Mouse (Mus musculus) adrenal gland, adult 18-20 months (tissue): ENCODE data around the gene Rai14. TPM values are rescaled to one million over a fixed set of nuclear protein-coding genes. Genes with fewer than 3 reads are reported as not detected.

Source experiments
- DNase-seq, 2 experiments: peaks; one replicate each; pipeline ENCODE4 v3.0.0; 2021 to 2022; ENCODE audit warnings: low spot score in 2 of 2
- total RNA-seq, 2 experiments: library from RNA; stranded (reverse); gene quantifications; 1 replicate in 1 of 2; 2 replicates in 1 of 2; pipeline ENCODE4 v1.2.3; 2021

The Rai14 gene
- total RNA-seq, 2 experiments from 2014 or later, result 26.9 to 28.7 TPM

DNA sequence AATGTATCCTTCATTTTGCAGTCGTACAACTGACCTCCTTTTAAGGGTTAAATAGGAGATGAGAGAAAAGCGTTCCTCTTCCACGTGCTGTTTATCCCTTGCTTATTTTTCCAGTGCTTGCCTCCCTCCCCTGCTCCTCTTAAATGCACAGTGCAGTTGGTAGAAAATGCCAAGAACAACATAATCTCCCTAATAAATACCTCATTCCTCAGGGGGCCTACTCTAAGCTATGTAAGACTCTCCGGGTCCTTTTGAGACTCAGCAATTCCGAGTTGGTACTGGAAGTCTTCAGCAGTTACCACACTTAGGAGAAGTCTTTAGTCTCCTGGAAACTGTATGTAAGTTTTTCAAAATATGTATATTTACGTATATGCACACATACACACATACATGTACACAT lies 22.9 kb downstream of the Rai14 start:
- no peak for DNase-seq

DNA sequence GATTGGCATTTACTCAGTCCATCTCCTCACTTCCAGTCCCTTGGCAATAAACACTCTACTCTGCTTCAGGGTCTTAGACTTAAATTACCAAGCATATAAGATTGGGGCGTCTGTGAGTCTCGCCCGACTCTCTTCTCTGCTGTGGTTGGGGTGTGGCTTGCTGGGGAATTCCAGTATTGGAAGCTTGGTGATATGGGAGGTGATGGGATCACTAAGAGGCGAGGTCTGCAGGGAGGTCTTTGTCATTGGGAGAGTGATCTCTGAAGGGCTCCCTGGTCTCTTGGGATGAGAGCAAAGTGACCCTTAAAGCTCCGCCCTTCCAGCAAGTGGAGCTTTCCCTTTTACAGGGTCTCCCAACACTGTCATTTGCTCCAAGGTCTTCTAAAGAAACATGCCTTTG lies 23.5 kb downstream of the Rai14 start:
- no peak for DNase-seq

DNA sequence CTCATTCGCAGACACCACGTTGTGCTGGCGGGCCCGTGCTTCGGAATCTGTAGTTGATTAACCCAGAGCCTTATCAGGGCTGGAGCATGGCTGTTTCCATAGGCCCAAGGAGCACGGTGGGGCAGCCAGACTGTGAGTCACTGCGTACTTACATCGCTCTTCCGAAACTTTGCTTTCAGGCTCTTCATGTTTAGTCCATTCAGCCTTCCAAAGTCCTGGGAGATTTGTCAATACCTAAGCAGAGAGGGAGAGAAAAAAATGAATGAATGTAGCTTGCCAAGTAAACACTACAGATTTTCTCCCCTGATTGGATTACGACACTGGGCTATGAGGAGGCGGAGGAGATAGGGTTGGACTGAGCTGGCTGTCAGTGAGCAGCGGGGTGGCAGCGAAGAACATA lies 24.2 kb downstream of the Rai14 start:
- DNase-seq, result no peak

DNA sequence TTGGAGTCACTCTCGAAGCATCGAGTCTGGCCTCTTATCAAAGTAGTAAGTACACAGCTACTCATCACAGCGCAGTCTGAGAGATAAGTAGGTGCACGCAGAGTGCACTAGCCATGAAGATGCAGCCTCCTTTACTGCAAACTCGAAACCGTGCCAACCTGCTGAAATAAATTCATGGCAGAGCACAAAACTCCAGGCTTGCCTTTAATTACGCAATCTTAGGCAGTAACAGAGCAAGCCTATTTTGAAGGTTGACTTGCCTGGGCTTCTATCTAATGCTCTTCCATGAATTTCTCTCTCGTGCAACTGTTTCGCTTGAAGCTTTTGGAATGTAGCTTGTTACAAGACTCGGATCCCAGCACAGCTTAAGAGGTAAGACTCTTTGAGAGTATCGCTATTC lies 25.1 kb downstream of the Rai14 start:
- no peak for DNase-seq

DNA sequence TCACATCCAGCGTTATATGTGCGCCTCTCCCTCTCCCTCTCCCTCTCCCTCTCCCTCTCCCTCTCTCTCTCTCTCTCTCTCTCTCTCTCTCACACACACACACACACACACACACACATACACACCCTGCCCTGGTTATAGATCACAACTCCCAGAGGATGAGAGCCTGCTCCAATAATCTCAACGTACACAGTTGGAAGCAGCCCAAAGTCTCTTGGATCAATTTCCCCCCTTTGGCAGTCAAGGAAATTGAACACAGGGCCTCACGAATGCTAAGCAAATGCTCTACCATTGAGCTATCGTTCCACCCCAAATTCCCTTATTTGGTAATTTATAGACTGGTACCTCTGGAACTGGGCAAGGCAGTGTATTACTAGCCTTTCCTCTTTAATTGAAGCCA lies 25.7 kb downstream of the Rai14 start:
- no peak for DNase-seq

DNA sequence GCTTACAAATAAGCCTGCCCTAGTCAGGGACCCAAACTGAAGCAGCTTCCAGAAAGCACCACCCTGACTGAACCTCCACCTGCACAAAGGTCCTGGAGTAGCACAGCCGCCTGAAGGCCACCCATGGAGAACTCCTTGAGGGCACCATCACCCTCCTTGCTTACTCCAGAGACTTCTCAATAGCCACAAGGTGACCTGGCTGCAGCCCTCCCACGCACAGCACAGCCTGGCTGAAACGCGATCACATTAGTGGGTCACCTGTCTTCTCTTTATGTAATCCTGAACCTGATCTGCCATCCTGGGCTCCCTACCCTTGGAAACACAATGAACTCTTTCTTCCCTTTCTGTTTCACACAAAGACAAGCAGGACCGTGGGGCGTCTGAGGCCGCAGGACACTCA lies 27.1 kb downstream of the Rai14 start:
- DNase-seq, result no peak

DNA sequence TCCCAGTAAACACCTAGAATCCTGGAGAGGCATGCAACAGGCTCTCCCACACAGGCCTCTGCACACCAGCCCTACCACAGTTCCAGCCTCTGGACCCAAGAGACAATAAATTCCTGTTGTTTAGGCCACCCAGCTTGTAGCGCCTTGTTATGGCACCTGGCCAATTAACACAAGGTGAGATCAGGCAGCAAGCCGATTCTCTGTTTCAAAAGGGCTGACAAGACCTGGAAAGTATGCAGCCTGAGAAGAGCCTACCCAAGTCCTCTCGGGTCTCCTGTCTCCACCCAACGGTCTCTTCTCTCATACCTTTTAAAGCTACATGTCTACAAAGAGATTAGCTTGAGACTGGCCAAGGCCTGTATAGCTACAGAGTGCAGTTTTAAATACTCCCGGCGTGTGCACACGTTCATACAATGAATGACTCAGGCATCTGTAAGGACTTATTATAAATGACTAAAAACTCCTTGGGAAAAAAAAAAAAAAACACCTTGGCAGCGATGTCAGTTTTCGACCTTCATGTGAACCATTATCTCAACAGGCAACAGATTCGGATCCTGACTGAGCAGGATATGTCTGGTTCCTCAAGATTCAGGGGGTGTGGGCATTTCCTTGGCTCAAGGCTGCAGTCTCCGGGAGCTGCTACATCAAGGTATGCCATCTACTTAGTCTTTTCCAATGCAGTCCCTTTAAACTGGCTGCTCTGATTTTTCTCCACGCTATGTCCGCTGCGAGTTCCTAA lies 28.6 kb downstream of the Rai14 start:
- DNase-seq, result peak in 1 of 2 experiments; percentile 33

DNA sequence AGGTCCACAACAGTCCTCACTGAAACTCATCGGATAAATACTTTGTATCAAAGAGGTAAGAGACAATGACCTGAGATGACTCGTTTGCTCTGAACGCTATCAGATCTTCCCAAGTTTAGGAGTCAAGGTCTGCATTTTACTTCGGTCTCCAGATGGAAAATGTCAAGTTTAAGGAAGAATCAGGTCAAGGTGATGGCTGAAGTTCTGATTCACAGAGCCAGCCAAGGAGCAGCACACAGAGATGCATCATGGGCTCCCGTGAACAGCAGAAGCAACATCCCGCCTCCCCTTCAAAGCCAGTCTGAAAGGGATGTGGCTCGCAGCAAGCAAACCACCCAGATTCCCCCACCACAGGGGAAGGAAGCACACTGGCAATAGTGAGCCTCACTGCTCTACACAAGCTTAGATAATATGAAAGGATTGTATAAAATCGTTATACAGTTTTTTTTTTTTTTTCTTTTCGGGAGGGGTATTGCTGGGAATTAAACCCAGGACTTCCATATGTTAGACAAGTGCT lies 30.7 kb downstream of the Rai14 start:
- DNase-seq, result no peak

DNA sequence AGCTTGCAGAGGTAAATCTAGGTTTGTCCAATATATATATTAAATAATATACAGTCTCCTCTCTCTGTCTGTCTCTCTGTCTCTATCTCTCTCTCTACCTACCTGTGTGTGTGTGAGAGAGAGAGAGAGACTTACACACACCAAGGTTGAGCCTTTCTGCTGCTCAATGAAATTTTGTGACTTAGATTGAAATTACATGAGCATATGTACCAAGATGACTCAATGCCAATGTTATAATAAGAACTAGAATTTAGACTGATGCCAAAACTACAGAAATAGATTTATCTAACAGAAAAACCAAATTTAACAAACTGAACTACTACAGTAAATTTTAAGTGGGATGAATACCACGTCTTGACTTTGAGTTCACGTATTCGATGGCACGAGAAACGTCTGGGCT lies 33.9 kb downstream of the Rai14 start:
- DNase-seq, result no peak

DNA sequence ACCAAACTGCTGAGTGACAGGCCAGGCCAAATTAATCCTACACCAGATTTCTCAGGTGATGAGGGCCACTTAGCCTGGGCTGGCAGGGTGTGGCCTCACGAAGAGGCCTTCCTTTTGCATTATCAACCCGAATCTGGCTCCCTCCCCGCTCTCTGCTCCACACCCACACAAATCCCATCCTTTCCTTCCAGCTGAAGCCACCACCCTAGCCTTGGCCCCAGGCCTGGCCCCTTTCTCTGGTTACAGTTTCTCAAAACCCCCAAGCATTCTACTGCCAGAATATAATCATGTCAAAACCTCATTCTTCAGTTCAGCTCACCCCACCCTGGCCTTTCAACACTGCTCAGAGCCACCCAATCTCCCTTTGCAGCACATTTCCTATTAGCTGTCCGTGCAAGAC lies 34.9 kb downstream of the Rai14 start:
- no peak for DNase-seq

DNA sequence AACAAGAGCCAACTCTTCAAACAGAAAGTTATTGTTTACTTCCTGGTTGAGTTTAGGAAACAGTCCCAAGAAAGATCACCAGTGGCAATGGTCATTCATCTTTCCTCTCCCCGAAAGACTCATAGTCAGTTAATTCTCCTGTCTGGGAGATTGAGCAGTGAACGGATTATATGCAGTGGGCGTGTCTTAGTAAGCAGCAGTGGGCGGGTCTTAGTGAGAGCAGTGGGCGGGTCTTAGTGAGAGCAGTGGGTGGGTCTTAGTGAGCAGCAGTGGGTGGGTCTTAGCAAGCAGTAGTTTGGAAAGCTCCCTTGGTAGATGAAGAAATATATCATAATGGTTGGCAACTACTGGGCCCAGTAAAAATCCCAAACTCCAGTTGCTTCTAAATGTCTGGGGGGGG lies 38.6 kb downstream of the Rai14 start:
- peak in 1 of 2 experiments; percentile 5 for DNase-seq

DNA sequence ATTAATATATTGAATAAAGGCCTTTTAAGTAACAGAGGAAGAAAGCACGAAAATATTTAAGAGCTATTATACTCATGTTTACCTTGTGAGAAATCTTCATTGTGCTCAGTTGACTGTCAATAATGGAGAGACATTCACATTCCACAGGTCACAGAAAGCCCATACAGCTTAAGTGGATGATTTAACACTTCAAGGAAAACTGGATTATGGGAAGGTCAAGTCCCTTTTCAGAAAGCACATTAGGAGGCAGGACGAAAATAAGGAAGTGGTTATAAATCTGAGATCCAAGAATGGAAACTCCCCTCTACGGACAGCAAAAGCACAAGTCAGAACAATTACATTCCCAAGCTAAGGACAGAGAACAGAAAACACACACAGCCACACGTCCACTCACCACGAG lies 41.5 kb downstream of the Rai14 start:
- DNase-seq, result no peak

DNA sequence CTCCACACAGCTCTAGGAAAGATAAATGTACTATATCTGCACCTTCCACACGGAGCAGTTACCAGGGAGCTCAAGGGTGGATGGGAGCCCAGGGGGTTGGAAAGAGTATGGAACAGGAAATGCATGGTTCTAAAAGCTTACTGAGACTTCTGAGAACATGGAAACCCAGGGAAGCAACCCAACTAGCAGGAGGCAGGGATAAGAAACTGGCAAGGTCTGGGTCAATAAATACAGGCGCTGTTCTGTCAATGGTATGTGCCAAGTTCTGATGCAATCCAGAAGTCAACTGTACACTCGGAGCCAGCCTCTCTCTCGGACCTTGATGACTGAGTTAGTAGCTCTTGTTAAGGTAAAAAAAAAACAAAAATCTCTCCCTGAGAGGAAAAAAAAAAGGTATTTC lies 42.6 kb downstream of the Rai14 start:
- DNase-seq, result no peak

DNA sequence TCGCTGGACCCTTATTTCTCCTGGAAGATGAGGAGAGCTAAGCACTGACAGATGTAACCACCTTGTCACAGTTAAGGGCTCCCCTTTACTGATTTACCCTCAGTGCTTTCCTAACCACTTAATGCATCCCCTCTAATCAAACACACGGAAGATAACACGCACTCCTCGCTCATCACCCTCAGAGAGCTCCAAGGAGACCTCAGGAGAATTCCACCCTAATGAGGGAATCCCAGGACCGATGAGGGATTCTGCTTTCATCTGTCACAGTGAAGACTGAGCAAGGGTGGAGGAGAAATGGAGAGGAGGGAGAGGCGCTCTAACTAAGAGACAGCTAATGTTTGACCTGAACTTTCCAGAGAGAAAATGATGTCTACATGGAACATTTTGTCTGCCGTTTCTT lies 44.3 kb downstream of the Rai14 start:
- DNase-seq, result no peak

DNA sequence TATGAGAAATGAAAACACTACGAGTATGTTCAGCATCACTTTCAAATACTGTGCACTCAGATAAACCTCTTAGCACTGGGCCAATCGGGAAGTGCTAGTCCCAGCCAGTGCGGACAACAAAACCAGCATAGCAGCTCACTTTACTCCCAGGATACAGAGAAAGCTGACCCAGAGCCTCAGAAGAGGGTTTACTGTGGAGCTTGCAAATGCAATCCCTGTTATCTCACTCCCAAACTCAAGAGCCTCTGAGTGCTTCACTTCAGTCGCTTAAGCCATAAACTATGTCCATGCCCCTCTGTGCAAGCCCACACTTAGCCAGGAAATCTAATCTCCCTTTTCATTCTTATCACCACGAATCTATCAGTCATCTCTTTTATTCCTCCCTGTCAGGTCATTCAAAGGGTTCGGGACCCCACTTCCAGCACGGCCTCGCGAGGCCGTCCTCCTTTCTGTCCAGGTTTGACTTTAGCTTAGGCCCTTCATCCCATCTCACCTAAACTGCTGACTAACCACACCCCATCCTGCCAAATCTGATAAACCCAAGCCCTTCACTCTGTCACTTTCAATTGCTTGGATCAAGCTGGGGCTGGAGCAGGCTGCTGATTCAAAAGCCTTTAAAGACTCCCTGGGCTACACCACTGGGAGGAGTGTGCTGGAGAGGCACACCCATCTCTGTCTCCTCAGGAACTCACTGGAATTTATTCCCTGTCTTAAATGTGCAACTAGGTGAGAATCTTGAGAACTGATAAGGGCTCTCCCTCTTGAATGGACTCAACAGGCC lies 46.1 kb downstream of the Rai14 start:
- no peak for DNase-seq

DNA sequence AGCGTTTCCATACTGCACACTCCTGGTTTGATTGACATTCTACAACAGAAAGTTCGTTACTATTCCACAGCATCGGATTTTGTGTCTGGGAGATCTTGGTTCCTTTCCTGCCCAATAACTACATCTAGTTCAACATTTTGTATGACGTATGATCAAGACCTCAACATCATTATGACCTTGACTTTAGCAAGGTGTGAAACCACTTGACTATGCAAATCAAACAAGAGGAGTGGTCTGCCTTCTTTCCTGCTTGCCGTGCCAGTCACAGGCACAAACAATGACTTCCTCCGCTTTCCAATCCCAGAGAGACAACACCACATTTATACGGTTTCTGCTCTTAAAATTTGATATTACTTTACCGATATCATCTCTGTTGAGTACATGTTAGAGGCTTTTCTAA lies 48.6 kb downstream of the Rai14 start:
- no peak for DNase-seq

DNA sequence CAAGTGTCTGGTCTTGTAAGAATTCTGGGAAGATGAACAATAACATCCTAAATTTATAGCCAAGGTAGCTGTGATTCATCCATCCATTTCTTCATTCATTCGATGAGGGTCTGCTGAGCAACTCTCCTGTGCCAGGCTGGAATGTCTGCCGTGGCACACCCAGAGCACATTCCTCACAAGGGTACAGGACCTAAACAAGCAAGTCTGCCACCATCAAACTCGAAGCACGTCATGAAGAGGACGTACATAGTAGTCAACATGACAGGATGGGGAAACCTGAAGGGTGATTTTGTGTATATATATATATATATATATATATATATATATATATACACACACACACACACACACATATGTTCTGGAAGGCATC lies 49.9 kb downstream of the Rai14 start:
- DNase-seq, result no peak

DNA sequence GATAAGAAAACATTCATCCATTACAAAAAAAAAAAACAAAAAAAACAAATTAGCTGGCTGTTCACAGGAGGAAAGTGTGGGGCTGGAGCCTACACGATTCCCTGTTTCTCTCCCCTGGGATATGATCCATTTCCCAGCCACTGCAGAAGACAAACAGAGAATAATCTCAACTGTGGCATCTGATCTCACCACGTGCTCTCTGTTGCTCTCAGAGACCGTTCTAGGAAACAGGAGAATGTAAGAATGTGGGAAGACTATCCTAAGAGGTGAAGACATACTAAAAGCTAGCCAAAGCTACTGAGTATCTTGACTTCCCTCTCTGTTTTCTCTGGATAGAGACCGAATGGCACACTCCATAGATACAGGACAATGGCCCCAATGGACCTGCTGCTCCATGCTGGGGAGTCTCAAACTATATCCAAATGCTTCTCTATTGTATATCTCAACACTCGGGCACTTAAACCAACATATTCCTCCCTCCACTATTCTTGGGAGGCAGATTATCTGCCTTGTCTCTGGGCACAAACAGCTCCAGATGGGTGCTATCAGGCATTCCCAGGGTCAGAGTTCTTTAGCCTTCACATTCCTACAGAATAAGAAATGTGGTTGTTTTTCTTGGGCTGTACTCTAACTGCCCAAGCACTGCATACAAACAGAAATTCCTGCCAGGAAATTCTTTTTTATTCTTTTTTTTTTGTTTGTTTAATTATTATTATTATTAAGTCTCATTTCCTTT lies 50.5 kb downstream of the Rai14 start:
- DNase-seq, result no peak

DNA sequence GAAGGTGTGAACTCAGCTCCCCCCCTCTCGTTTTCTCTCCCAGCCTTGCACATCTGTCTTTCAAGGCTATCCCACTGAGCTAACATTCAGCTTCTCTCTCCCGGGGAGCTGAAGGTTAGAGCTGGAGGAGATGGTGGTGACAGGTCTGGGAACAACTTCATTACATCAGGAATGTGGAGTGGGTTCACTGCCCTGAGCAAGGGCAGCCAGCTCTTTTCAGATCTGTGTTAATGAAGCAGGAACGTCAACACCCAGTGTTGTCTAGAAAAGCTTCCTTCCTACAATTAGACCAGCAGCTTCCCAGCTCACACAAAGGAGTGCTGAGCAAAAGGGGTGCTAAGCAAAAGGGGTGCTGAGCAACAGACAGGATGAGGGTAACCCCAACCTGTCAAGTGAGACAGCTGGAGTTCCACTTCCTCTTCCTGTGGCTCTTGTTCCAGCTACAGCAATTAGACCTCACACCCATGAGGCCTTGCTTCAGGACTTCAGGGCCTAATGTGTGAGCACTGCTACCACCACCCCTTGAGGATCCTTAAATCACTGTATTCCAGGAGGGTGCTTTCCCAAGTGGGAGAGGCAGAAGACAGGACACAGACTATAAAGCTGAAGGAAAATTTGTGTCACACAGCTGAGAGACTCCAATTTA lies 52.3 kb downstream of the Rai14 start:
- DNase-seq, result no peak

DNA sequence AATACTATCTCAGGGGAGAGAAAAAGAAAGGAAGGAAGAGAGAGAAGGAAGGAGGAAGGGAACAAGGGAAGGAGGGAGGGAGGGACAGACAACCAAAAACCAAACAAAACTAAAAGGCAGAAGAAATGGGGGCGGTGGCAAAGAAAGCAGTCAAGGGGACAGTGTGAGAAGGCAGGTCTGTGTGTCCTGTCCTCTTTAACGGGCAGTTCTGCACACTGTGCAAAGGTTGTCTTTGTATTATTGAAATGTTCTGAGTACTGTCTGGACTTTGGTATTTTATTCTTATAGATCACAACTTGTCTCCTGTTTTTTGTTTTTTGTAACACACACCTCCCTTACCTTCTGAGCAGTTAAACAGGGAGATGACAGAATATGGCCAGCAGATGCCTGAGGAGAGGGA lies 55.6 kb downstream of the Rai14 start:
- DNase-seq, result no peak

DNA sequence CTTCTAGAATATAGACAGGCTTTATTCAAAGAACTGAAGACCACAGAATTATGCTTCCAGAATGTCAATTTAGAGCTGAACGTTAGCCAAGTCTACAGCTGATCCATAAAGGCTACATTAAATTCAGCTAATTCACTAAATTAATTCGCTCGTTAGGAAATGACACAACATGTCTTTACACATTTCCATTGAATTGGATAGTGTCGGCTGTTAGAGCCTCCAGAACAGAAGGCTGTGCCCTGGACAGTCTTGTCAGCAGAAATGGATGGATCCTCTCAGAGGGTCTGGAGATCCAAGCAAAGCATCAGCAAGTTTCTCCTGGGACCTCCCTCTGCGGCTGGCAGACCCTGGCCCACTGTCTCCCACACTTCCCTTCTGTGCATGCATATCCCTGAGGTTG lies 58.3 kb downstream of the Rai14 start:
- no peak for DNase-seq
